In genomic region chr9:74286210-74286609, GRCm38 (mm10) we compare ENCODE assay signal across 9 mouse cellular contexts.
DNase-seq lines count a peak whose midpoint lies in the region; ATAC-seq lines count a peak whose summit lies in the region.
"Had no signal": no experiment of that assay in that cellular context is flagged by ENCODE, and none has a peak within 500 bp of the region (broad histone marks: within the 10 kb centered on the region; RNA-seq: fewer than 3 reads in every experiment).

No protein-coding gene starts in this region.

- no peak for ATAC-seq in frontal cortex, adult (ENCODE audit: low TSS enrichment)
- ATAC-seq: intestine, embryonic 16.5 days had no signal

- DNase-seq in cerebellum, postnatal 10 days: peak; percentile 36 to 50
- DNase-seq in cerebellum, adult 8-10 months: no peak
- DNase-seq in layer of hippocampus, adult 11-12 months (ENCODE audit: low spot score): peak; percentile 11
- no peak for DNase-seq in layer of hippocampus, adult 8-10 months (ENCODE audit: low spot score in 2 of 2)
- DNase-seq in ES-CJ7 (ENCODE audit: low read depth, low spot score): peak; percentile 3
- peak; percentile 37 to 44 for DNase-seq in layer of hippocampus, postnatal 10 days (ENCODE audit: low spot score in 2 of 2)
- no peak for DNase-seq in cerebellum, adult 11-12 months

Comparison
In these comparisons a context has a peak if more than half of its experiments do, and no peak if none do; other contexts are left out.
1. DNase-seq: peak in cerebellum, postnatal 10 days (2 of 2), layer of hippocampus, adult 11-12 months (single experiment), ES-CJ7 (single experiment) and layer of hippocampus, postnatal 10 days (2 of 2); none in cerebellum, adult 8-10 months (single experiment), layer of hippocampus, adult 8-10 months (0 of 2) and cerebellum, adult 11-12 months (single experiment).